Mouse (Mus musculus) lung, adult 2 months (tissue): ENCODE results near the gene Rtl10. TPM values are rescaled to one million over a fixed set of nuclear protein-coding genes. Genes with fewer than 3 reads are reported as not detected.
A peak's percentile ranks its signal among the peaks of the same experiment; 100 is the strongest.

Source experiments
- DNase-seq: peaks from one replicate; pipeline ENCODE4 v3.0.0; 2022
- H3K4me1 ChIP-seq: fragments of 200-500 bp; 2 replicates; pipeline ENCODE4 v1.6.1; 2011; ENCODE audit warnings: low read length; ENCODE audit not compliant: control insufficient read depth, insufficient read depth
- H3K4me3 ChIP-seq: fragments of 200-500 bp; replicated peaks from 2 replicates; pipeline ENCODE3; 2011; ENCODE audit warnings: low read depth, mild to moderate bottlenecking, control low read depth, low read length; ENCODE audit errors: extremely low read depth
- CTCF ChIP-seq: fragments of 200-500 bp; IDR thresholded peaks from 2 replicates; pipeline ENCODE4 v1.5.1; 2011; ENCODE audit warnings: mild to moderate bottlenecking, low read length, control low read depth; ENCODE audit not compliant: insufficient read depth
- POLR2A ChIP-seq: fragments of 200-500 bp; IDR thresholded peaks from 2 replicates; pipeline ENCODE4 v1.6.1; 2011; ENCODE audit warnings: low read depth, mild to moderate bottlenecking, control low read depth, low read length, borderline replicate concordance; ENCODE audit errors: extremely low read depth
- WGBS: fragments of 180-500 bp; shearing (Covaris S2); methylation state at CpG from one replicate; pipeline ENCODE4 v1.1.7; 2018; 5-methylcytosine and 5-hydroxymethylcytosine counted together
- polyA plus RNA-seq: library from polyadenylated mRNA; depleted of rRNA; stranded (reverse); fragments of >200 nt; gene quantifications from 2 replicates; pipeline ENCODE4 v1.2.3, GENCODE M21; 2012

Rtl10 gene
- polyA plus RNA-seq, 1 experiment = 6.5 TPM

GRCm38 (mm10) chr16:18460826-18461225 is 37.9 kb upstream of the Rtl10 start:
- DNase-seq = no peak

GRCm38 (mm10) chr16:18462031-18462430 is 36.7 kb upstream of the Rtl10 start:
- Histone ChIP-seq H3K4me1 (peaks cover 26% of the 10 kb centered on the region), H3K4me3 (no peak overlapping the region)
- 91% methylated on average over 9 of the region's 9 CpGs for WGBS
- TF ChIP-seq POLR2A (no peak), CTCF (no peak)
- no peak for DNase-seq

More at GRCm38 (mm10) chr16:18460826-18461225, 37.9 kb upstream of the Rtl10 start:
- TF ChIP-seq POLR2A = no peak
- TF ChIP-seq CTCF = no peak
- Histone ChIP-seq H3K4me3 (no peak overlapping the region), H3K4me1 (peaks cover 26% of the 10 kb centered on the region)
- 91% methylated on average over 3 of the region's 3 CpGs for WGBS

GRCm38 (mm10) chr16:18462598-18462997 is 36.1 kb upstream of the Rtl10 start:
- TF ChIP-seq CTCF (no peak), POLR2A (no peak)
- H3K4me3 ChIP-seq = no peak overlapping the region
- peaks cover 26% of the 10 kb centered on the region for H3K4me1 ChIP-seq
- no peak for DNase-seq
- WGBS = 48% methylated on average over 8 of the region's 8 CpGs

GRCm38 (mm10) chr16:18464271-18464670 is 34.4 kb upstream of the Rtl10 start:
- DNase-seq = peak; percentile 34
- WGBS = 39% methylated on average over 3 of the region's 3 CpGs
- TF ChIP-seq CTCF = no peak
- no peak overlapping the region for H3K4me3 ChIP-seq
- peaks cover 22% of the 10 kb centered on the region for H3K4me1 ChIP-seq

GRCm38 (mm10) chr16:18470829-18471228 is 27.9 kb upstream of the Rtl10 start:
- TF ChIP-seq POLR2A (no peak), CTCF (peak; percentile 19; the same call in 1 of the 2 replicates)
- Histone ChIP-seq H3K4me1 (no peaks in the 10 kb centered on the region), H3K4me3 (no peak overlapping the region)
- no peak for DNase-seq
- WGBS = 51% methylated on average over 1 of the region's 1 CpGs

- 64% methylated on average over 11 of the region's 11 CpGs for WGBS
- no peaks in the 10 kb centered on the region for H3K4me1 ChIP-seq
- no peak overlapping the region for H3K4me3 ChIP-seq
- TF ChIP-seq CTCF = no peak
- TF ChIP-seq POLR2A = no peak
- no peak for DNase-seq
Measured at GRCm38 (mm10) chr16:18471381-18471955, 27.2 kb upstream of the Rtl10 start.

- no peak for TF ChIP-seq CTCF
- TF ChIP-seq POLR2A = no peak
- Histone ChIP-seq H3K4me1 (no peaks in the 10 kb centered on the region), H3K4me3 (no peak overlapping the region)
- DNase-seq = no peak
- 89% methylated on average over 6 of the region's 6 CpGs for WGBS
Measured at GRCm38 (mm10) chr16:18471976-18472375, 26.7 kb upstream of the Rtl10 start.

- TF ChIP-seq POLR2A (no peak), CTCF (no peak)
- WGBS = 83% methylated on average over 4 of the region's 4 CpGs
- Histone ChIP-seq H3K4me1 (no peaks in the 10 kb centered on the region), H3K4me3 (no peak overlapping the region)
- no peak for DNase-seq
Measured at GRCm38 (mm10) chr16:18472416-18472815, 26.3 kb upstream of the Rtl10 start.

- WGBS = 85% methylated on average over 8 of the region's 8 CpGs
- no peak overlapping the region for H3K4me3 ChIP-seq
- H3K4me1 ChIP-seq = no peaks in the 10 kb centered on the region
- no peak for DNase-seq
- TF ChIP-seq POLR2A = no peak
- no peak for TF ChIP-seq CTCF
Measured at GRCm38 (mm10) chr16:18472976-18473375, 25.7 kb upstream of the Rtl10 start.

- H3K4me1 ChIP-seq = no peaks in the 10 kb centered on the region
- no peak for DNase-seq
- 69% methylated on average over 2 of the region's 2 CpGs for WGBS
- H3K4me3 ChIP-seq = no peak overlapping the region
- TF ChIP-seq CTCF (no peak), POLR2A (no peak)
Measured at GRCm38 (mm10) chr16:18474021-18474420, 24.7 kb upstream of the Rtl10 start.

- 0 out of 2 replicates have a peak, but pooled peaks have one; percentile 11 for TF ChIP-seq CTCF
- TF ChIP-seq POLR2A = no peak
- DNase-seq = no peak
- no peak overlapping the region for H3K4me3 ChIP-seq
- WGBS = 64% methylated on average over 6 of the region's 6 CpGs
- H3K4me1 ChIP-seq = peaks cover 2% of the 10 kb centered on the region; the same call in 1 of the 2 replicates
Measured at GRCm38 (mm10) chr16:18477996-18478395, 20.7 kb upstream of the Rtl10 start.

GRCm38 (mm10) chr16:18479667-18480066 is 19.0 kb upstream of the Rtl10 start:
- no peak for TF ChIP-seq POLR2A
- no peak for TF ChIP-seq CTCF
- DNase-seq = no peak
- H3K4me3 ChIP-seq = no peak overlapping the region
- H3K4me1 ChIP-seq = peaks cover 2% of the 10 kb centered on the region; the same call in 1 of the 2 replicates
- 68% methylated on average over 7 of the region's 7 CpGs for WGBS
